Comparison of ENCODE assay signal across 8 mouse cellular contexts in genomic region chr5:115631505-115632357, GRCm38 (mm10). TPM values are rescaled to one million over a fixed set of nuclear protein-coding genes. Genes with fewer than 3 reads are reported as not detected.
DNase-seq lines count a peak whose midpoint lies in the region; ATAC-seq lines count a peak whose summit lies in the region.

TSS of gene Rab35 (plus strand) at chr5:115631908.

- peaks cover 51% of the 10 kb centered on the region for H3K4me1 ChIP-seq in heart, embryonic 13.5 days
- H3K4me1 ChIP-seq in liver, embryonic 12.5 days: peaks cover 84% of the 10 kb centered on the region
- H3K4me1 ChIP-seq in stomach, embryonic 15.5 days: peaks cover 19% of the 10 kb centered on the region

- H3K9me3 ChIP-seq in heart, embryonic 13.5 days: no peaks in the 10 kb centered on the region
- no peaks in the 10 kb centered on the region for H3K9me3 ChIP-seq in liver, embryonic 12.5 days (replicated peaks)
- no peaks in the 10 kb centered on the region for H3K9me3 ChIP-seq in stomach, embryonic 15.5 days

- no peaks in the 10 kb centered on the region for H3K27me3 ChIP-seq in heart, embryonic 13.5 days (replicated peaks)
- no peaks in the 10 kb centered on the region for H3K27me3 ChIP-seq in liver, embryonic 12.5 days (replicated peaks)
- no peaks in the 10 kb centered on the region for H3K27me3 ChIP-seq in stomach, embryonic 15.5 days (replicated peaks)

- peak; percentile 82 for ATAC-seq in erythroid progenitor cell, adult 5-6 weeks (replicated peaks; ENCODE audit: low FRiP score, poor library complexity, severe bottlenecking)
- ATAC-seq in heart, embryonic 13.5 days (ENCODE audit: extremely low read depth, insufficient number of reproducible peaks, low FRiP score, low TSS enrichment): peak; percentile 84
- peak; percentile 79 for ATAC-seq in liver, embryonic 12.5 days
- peak; percentile 85 for ATAC-seq in stomach, embryonic 15.5 days (ENCODE audit: insufficient read depth, low FRiP score, low read depth)

- 1% methylated on average over 71 of the region's 125 CpGs for WGBS in heart, embryonic 13.5 days
- under 1% methylated on average over 101 of the region's 125 CpGs for WGBS in liver, embryonic 12.5 days (ENCODE audit: insufficient replicate concordance)
- under 1% methylated on average over 69 of the region's 125 CpGs for WGBS in stomach, embryonic 15.5 days

- peak; percentile 95 for DNase-seq in CD4-positive helper T cell, adult 2 months (ENCODE audit: low read depth, low spot score)
- DNase-seq in brain, embryonic 18.5 days (ENCODE audit: low read depth, low spot score): peak; percentile 77
- DNase-seq in kidney, postnatal 10 days: peak; percentile 96
- peak; percentile 88 to 91 for DNase-seq in natural killer cell, adult 2 months (ENCODE audit: low spot score in 2 of 2)

- peak within 1 kb of the TSS; percentile 87 for H3K4me2 ChIP-seq in heart, embryonic 13.5 days
- peak within 1 kb of the TSS; percentile 83 for H3K4me2 ChIP-seq in liver, embryonic 12.5 days
- peak within 1 kb of the TSS; percentile 85 for H3K4me2 ChIP-seq in stomach, embryonic 15.5 days

- H3K9ac ChIP-seq in heart, embryonic 13.5 days: peak within 1 kb of the TSS; percentile 99
- peak within 1 kb of the TSS; percentile 96 for H3K9ac ChIP-seq in liver, embryonic 12.5 days
- peak within 1 kb of the TSS; percentile 85 for H3K9ac ChIP-seq in stomach, embryonic 15.5 days

- H3K27ac ChIP-seq in heart, embryonic 13.5 days (replicated peaks): peak within 1 kb of the TSS; percentile 92
- H3K27ac ChIP-seq in liver, embryonic 12.5 days: peak within 1 kb of the TSS; percentile 99
- H3K27ac ChIP-seq in stomach, embryonic 15.5 days: peak within 1 kb of the TSS; percentile 87

- peaks cover 10% of the 10 kb centered on the region; the same call in 1 of the 2 replicates for H3K36me3 ChIP-seq in heart, embryonic 13.5 days
- peaks cover 21% of the 10 kb centered on the region for H3K36me3 ChIP-seq in liver, embryonic 12.5 days
- no peaks in the 10 kb centered on the region for H3K36me3 ChIP-seq in stomach, embryonic 15.5 days

- peak within 1 kb of the TSS; percentile 93 for H3K4me3 ChIP-seq in heart, embryonic 13.5 days
- H3K4me3 ChIP-seq in liver, embryonic 12.5 days: peak within 1 kb of the TSS; percentile 94
- peak within 1 kb of the TSS; percentile 85 for H3K4me3 ChIP-seq in stomach, embryonic 15.5 days (replicated peaks)

RNA-seq across cellular contexts. Expression of gene Rab35, which starts in this region (rescaled TPM):
- total RNA-seq in erythroid progenitor cell, adult 5-6 weeks (2015; ENCODE audit: low replicate concordance): 33.5 and 53.7 TPM in 2 replicates
- total RNA-seq in erythroid progenitor cell, adult 5-6 weeks (2017; ENCODE audit: low replicate concordance): 46.8 and 49.4 TPM in 2 replicates
- polyA plus RNA-seq in heart, embryonic 13.5 days (2015; fragmentation: Nextera tagmentation; extraction: Ambion mirVana): 13.1 and 15.7 TPM in 2 replicates
- polyA plus RNA-seq in liver, embryonic 12.5 days (2016; fragmentation: Nextera tagmentation; extraction: Ambion mirVana): 21.9 and 22.5 TPM in 2 replicates
- 16.3 and 16.7 TPM in 2 replicates for polyA plus RNA-seq in stomach, embryonic 15.5 days (2015; fragmentation: Nextera tagmentation; extraction: Ambion mirVana)

Comparison
In these comparisons a context has a peak if more than half of its experiments do, and no peak if none do; other contexts are left out.
1. Peak in every context shown above with its lines: DNase-seq, ATAC-seq, H3K4me3 ChIP-seq and H3K27ac ChIP-seq.